Mouse (Mus musculus): Measurements from ENCODE around the gene Hoxa3. TPM values are rescaled to one million over a fixed set of nuclear protein-coding genes. Genes with fewer than 3 reads are reported as not detected.

Hoxa3 gene
- total RNA-seq, 4 experiments from 2014 or later = not detected

DNA sequence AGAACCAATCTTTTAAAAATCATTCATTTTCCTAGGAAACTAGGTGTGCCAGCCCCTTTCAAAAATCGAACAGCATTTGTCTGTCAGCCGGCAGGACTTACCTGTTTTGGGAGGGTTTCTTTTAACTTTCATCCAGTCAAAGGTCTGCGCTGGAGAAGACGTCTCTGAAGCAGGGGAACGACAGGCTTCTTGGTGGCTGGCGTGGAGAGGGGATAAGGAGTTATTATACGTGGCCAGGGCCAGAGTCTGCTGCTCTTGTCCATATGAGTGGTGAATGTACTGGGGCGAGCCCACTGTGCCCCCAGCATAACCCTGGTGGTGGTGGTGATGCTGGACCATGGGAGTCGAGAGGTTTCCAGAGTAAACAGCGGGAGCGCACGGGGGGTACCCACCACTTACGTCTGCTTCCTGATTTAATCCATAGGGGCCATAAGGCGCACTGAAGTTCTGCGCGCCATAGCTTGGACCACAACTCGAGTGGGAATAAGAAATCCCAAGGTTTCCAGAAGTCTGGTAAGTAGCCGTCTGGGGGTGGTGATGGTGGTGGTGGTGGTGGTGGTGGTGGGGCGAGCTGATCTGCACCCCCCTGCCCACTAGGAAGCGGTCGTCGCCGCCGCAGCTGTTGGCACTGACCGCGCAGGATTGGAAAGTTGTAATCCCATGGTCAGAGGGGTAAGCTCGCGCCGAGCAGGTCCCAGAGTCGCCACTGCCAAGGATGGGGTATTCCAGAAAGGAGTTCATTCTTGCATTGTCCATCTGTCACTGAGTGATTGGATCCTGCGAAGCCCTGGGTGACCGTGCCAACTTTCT is 55.5 kb downstream of the Hoxa3 start:
- DNase-seq (ENCODE audit: low spot score in 2 of 2) = no peak

DNA sequence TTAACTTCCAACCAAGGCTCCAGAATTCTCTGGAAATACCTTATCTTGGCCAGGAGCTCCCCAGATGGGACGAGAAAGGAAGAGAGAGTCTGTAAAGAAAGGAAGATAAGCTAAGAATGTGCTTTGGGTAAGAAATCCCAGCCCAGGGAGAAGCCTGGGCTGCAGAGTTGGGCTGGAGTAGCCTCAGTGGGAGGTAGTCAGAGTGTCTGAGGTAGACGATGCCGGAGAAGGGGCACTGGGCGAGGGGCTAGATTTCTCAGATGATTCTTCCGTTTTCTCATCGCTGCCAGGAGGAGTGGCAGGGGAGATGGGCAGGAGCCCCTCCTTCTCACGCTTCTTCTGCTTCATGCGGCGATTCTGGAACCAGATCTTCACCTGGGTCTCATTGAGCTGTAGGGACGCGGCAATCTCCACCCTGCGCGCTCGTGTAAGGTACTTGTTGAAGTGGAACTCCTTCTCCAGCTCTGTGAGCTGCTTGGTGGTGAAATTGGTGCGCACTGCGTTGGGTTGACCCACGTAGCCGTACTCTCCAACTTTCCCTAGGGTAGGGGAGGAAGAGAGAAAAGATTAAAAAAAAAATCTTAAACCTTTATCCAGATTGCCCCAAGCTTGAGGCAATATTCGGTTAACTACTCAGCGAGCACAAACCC is 56.5 kb downstream of the Hoxa3 start:
- DNase-seq (ENCODE audit: low spot score in 2 of 2) = no peak

DNA sequence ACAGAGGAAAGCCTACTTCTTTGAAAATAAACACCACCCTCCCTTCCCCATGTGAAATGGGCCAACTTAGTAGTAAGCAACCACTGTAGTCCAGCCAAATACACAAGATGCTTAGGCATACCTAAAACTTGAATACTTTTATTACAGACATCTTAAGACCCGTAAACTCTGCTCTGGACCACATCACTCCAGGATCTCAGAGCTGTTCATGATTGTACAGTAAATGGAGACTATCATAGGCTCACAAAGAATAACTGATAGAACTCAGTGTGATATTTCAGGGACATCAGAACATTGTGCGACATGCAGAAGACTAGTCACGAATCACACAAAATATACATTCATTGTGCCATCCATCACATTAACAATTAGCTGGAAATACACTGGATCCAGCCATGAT is 57.7 kb downstream of the Hoxa3 start:
- DNase-seq (ENCODE audit: low spot score in 2 of 2) = no peak

DNA sequence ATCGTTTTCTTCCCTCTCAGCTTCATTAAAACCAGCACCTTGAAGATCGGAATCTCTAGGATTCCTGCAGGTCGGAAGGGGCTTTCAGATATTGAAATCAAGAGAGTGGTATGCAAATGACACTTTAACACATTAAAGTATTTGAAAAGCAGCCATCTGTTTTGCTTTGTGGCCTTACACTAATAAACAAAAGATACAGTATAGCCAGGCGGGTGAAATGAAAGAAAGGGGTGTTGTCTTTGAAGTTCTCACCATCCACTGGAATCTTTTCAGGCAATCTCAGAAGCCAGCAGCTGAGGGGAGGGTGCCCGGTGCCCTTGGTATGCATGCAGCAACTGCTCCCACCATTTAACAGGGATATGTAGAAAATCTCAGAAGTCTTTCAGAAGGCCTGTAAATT is 59.1 kb downstream of the Hoxa3 start:
- no peak for DNase-seq (ENCODE audit: low spot score in 2 of 2)

DNA sequence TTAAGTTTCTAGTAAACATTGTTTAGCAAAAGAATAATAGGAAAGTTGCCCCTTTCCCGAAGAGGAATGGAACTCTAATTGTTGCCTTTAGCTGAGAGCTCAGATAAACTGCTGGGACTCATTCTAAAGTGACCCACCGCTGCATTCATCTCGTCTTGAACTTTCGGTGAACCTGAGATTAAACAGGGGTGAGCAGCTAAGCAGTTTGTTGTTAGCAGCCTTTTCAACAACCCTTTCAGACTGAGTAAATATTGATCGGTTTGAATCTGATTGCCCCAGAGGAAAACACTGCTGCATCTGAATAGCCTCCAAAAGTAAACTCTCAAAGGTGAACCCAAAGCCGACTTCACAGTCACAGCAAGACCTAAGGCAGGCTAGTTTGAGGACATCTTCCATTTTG is 59.9 kb downstream of the Hoxa3 start:
- no peak for DNase-seq (ENCODE audit: low spot score in 2 of 2)

DNA sequence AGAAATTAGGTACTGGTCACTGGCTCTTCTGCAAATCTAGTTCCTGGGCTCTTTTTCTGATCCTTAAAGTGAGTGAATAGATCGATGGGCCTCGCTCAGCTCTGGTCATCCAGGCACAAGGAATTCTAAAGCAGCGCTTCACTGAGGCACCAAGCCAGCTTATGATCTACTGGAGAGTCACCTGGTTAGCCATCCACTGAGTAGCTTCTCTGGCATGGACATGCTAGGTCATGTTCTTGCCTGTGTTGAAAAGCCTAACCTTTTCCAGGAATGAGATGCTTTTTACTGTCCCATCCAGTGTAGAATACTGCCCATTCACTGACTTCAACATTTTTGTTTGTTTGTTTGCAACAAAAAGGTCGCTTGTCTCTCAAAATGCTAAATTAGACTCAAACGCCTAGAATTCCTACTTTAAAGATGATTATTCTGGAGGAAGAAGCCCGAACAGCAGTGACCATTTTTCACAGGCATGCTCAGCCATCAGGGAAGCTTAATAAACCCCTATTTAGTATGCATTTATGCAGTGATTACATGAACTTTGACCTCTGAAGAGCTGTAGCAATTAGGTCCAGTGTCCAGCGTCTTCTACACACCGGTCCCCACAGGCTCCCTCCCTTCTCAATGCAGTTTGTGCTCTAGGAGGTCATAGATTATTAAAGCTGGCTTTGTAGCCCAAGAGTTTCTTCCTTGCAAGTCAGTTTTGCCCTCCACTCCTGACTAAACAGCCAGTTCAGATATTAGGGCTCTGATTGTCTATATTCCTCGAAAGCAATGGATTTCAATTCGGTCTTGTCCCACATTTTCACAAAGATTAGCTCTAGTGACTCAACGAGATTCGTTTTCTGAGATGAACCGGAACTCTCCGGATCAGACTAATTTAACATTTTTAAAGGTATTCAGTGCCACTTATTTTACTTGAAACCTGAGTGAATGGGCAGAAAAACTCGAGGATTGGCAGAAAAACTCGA is 60.6 kb downstream of the Hoxa3 start:
- DNase-seq (ENCODE audit: low spot score in 2 of 2) = no peak

DNA sequence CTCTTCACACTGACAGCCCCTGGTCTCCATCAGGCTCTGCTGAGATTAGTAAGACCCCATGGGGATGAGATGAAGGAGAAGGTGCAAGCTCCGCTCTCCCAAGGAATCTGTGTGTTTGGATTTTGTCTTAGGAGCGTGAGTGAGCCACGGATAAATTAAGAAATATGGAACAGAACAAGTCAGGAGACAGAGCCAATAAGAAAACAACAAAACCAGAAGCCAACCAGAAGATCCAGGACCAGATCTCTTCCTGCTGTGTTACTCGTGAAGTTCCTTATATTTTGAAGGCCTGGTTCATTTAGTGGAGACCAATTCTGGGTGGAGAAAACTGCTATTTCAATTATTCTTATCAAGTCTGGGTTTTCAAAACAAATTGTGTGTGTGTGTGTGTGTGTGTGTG is 61.6 kb downstream of the Hoxa3 start:
- DNase-seq (ENCODE audit: low spot score in 2 of 2) = no peak

DNA sequence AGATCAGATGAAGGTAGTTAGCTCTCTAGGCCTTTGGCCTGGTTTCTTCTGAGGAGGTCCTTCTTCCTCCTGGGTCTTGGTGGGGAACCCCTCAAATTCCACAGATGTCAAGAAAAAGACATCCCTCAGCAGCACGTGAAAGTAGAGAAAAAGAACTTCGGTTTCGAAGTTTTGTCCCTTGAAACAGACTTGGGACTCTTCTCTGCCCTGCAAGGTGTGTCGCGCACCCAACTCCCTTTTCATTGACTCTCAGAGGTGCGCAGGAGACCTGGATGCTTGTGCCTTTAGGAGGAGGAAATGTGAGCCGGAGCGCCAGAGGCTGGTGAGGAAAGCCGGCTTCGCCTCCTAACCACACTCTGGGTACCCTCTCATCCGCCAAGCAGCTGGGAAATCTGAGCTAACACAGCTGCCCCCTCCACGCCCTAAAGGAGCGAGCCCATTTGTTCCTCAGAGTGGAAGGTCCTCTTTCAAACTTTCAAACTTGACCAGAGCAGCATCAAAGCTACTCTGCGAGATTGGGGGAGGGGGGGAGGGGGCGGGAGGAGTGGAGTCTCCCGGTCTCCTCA is 62.7 kb downstream of the Hoxa3 start:
- no peak for DNase-seq (ENCODE audit: low spot score in 2 of 2)

DNA sequence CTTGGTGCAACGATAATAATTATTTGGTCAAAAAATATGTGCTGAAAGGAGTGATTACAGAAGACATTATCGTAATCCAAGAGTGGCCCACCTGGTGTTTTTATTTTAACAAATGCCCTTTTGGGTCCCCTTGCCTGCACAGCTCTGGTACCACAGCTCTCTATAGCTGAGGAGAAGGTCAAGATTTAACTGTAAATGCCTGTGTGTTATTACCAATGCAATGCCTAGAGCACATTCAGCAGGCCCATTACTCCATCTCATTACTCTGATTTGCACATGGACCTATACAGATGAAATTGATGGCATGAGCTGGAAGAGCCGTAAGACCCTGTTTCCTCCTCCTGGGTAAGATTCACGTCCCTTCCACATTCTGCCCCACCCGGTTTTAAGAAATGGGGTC is 74.0 kb downstream of the Hoxa3 start:
- no peak for DNase-seq (ENCODE audit: low spot score in 2 of 2)

DNA sequence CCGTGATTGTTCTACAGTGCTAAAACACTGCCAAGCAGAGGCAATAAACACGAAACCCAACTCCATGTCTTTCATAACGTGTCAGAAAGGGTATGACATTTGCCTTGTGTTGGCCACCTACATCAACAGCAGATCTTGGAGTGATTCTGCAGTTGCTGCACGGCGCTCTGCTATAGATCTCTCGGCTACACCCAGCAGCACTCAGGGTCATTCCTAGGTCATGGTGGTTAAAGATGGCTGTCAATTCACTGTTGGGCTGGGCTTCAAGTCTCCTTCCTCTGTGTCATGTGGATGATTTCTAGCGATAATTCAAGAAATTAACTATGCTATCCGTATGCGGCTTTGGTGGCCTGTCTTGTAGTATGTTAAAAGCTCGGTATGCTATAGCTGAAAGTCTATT is 74.6 kb downstream of the Hoxa3 start:
- no peak for DNase-seq (ENCODE audit: low spot score in 2 of 2)

DNA sequence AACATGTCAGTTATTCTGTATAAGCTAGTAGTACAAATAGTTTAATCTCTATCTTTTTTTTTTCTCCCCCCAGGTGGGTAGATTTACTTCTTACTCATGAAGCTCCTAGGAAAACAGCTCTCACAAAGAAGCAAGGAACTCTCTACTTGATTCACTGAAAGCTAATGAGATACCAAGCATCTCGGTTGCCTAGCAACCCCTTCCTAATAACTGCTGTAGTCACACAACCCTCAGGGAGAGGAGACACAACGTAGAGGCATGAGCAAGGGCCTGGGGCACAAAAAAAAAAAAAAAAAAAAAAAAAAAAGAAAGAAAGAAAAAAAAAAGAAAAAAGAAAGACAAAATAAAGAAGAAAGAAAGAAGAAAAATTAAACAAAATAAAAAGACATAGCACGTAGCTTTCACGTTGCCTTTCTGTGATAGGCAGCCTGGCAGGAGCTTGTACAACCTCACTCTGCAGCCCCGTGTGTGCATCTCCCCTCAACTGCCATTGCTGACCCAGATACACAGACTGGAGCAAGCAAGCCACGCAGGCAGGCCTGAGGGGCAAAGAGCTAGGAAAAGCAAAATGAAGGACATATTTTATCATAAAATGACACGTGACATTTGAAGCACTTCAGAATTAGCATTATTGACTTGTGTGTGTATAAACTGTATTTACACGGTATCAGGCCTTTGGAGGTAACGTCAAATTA is 75.1 kb downstream of the Hoxa3 start:
- DNase-seq (ENCODE audit: low spot score in 2 of 2) = no peak

DNA sequence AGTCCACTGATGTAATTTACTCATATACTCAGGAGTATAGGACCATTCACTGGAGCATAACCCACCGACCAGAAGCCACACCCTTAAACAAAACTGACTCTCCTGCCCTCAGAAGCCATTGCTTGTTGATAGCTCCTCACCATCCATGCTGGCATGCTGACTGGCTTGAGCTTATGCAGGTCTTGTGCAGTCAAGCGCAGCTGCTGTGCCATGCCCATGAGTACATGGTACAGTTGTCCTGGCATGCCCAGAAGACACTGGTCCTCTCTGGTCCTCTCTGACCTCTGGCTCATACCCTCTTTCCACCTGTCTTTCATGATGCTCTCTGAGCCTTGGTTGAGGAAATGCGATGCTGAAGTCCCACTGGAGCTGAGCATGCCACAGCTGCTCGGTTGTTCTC is 89.5 kb downstream of the Hoxa3 start:
- no peak for DNase-seq (ENCODE audit: low spot score in 2 of 2)

DNA sequence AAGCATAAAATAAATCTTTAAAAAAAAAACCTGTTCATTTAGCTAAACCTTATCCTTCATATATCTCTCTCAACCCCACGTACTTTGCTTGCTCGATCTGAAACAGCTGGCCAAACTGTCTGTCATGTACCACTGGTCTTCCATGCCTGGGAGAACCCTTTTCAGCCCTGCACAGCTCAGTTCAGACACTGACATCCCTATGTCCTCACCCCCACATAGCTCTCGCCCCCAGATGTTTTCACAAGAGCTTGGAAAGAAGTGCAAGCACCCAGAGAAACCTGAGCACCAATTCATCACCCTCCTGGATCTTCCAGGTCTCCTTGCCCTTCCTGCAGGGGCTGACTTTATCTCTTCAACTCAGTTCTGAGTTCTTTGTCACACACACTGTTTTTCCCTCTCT is 92.0 kb downstream of the Hoxa3 start:
- DNase-seq (ENCODE audit: low spot score in 2 of 2) = no peak

Small RNA genes lying within 50 kb of the gene (microRNA-seq; reads per million reads assigned to microRNA genes)
- 2.0 to 3.8 reads per million in 2 experiments for gene Mir196b

Other genes with a start within 250 kb of the Hoxa3 start
- 10 to 100 TPM; 17.0 to 30.2 (median 25.6) TPM for gene Skap2, start 200.8 kb downstream of the Hoxa3 start, total RNA-seq (2022)
- gene Hoxa1, start 55.0 kb downstream of the Hoxa3 start, total RNA-seq (2022) = not detected
- not detected for gene Hoxa2, start 48.5 kb downstream of the Hoxa3 start, total RNA-seq (2022)
- gene 5730596B20Rik, start 35.8 kb downstream of the Hoxa3 start, total RNA-seq (2022) = not detected
- gene Hoxa4, start 21.6 kb downstream of the Hoxa3 start, total RNA-seq (2022) = not detected
- not detected for gene Hoxa5, start 8.7 kb downstream of the Hoxa3 start, total RNA-seq (2022)
- not detected for gene Hoxa6, start 4.6 kb downstream of the Hoxa3 start, total RNA-seq (2022)
- gene Gm28308, start within 50 bp of the Hoxa3 start, total RNA-seq (2022) = not detected
- gene Hoxa7, start 8.5 kb upstream of the Hoxa3 start, total RNA-seq (2022) = not detected
- not detected for gene Hoxa9, start 17.8 kb upstream of the Hoxa3 start, total RNA-seq (2022)
- not detected for gene Hoxa10, start 27.5 kb upstream of the Hoxa3 start, total RNA-seq (2022)
- not detected for gene Hoxa11, start 32.5 kb upstream of the Hoxa3 start, total RNA-seq (2022)
- gene Hoxa13, start 47.5 kb upstream of the Hoxa3 start, total RNA-seq (2022) = not detected
- gene Evx1, start 100.2 kb upstream of the Hoxa3 start, total RNA-seq (2022) = not detected

All from layer of hippocampus, adult 8-10 months (tissue).